ENCODE assay signal across 8 mouse cellular contexts in the genomic region with DNA sequence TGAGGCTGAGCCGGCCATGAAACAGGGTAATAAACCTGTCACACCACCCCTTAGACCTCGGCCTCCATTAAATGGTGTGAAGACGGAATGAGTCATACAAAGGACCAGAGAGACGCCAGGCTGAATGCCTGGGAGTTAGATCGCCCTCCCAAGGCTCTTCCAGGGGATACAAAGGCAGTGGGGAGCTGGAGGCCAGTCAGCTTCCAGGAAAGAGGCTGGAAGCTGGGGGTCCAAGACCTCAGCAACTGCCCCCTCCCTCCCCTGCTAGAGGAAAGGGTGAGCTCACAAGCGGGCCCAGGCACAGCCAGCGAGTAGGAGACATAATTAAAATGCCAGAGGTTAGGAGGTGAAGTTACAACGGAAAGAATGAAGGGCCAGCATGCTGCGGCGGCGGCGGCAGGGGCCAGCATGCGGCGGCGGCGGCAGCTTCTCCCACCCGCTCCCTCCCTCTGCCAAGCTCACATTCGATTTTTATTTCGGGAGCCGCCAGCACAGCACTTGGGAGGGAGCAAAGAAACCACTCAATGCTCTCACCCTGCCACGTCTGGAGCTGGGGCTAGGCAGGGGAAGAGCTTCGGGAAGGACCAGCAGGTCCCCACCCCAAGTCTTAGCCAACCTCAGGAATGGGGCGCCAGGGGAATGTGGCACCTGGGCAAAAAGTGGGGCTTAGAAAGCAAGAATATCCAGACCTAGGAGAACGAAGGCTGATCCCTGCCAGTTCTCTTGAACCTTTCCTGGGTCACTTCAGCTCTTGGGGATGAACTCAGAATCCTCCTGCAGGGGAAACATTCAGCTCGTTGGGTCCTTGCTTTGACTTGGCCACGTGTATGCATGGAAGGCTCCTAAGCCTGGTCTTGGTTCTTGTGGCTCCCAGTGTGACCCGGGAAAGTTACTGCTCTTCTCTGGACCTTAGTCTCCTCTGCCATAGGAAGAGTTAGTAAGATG. TPM values are rescaled to one million over a fixed set of nuclear protein-coding genes. Genes with fewer than 3 reads are reported as not detected.
DNase-seq lines count a peak whose midpoint lies in the region; ATAC-seq and TF ChIP-seq lines count a peak whose summit lies in the region.

No protein-coding gene starts in this region.

- peak overlapping the region; percentile 58 for H3K4me2 ChIP-seq in lung, embryonic 14.5 days
- H3K4me2 ChIP-seq in embryonic facial prominence, embryonic 13.5 days: peak overlapping the region; percentile 55
- peak overlapping the region; percentile 52 for H3K4me2 ChIP-seq in hindbrain, embryonic 13.5 days
- peak overlapping the region; percentile 42 for H3K4me2 ChIP-seq in neural tube, embryonic 11.5 days (ENCODE audit: low read depth)

- H3K27me3 ChIP-seq in lung, embryonic 14.5 days (ENCODE audit: insufficient read depth, low read length): peaks cover 23% of the 10 kb centered on the region
- no peaks in the 10 kb centered on the region; the same call in 1 of the 2 replicates for H3K27me3 ChIP-seq in embryonic facial prominence, embryonic 13.5 days
- peaks cover 60% of the 10 kb centered on the region for H3K27me3 ChIP-seq in hindbrain, embryonic 13.5 days
- H3K27me3 ChIP-seq in neural tube, embryonic 11.5 days (ENCODE audit: control insufficient read depth, insufficient read depth, low read length): peaks cover 10% of the 10 kb centered on the region

- peak overlapping the region; percentile 48 for H3K9ac ChIP-seq in lung, embryonic 14.5 days
- H3K9ac ChIP-seq in embryonic facial prominence, embryonic 13.5 days: peak overlapping the region; percentile 65
- H3K9ac ChIP-seq in hindbrain, embryonic 13.5 days: peak overlapping the region; percentile 65
- H3K9ac ChIP-seq in neural tube, embryonic 11.5 days (ENCODE audit: low read length): peak overlapping the region; percentile 60

- no peaks in the 10 kb centered on the region for H3K9me3 ChIP-seq in lung, embryonic 14.5 days (ENCODE audit: low read depth, low read length)
- no peaks in the 10 kb centered on the region for H3K9me3 ChIP-seq in embryonic facial prominence, embryonic 13.5 days
- no peaks in the 10 kb centered on the region for H3K9me3 ChIP-seq in hindbrain, embryonic 13.5 days
- no peaks in the 10 kb centered on the region for H3K9me3 ChIP-seq in neural tube, embryonic 11.5 days (ENCODE audit: control insufficient read depth, low read length)

- peaks cover 18% of the 10 kb centered on the region for H3K4me1 ChIP-seq in lung, embryonic 14.5 days (ENCODE audit: insufficient read depth)
- H3K4me1 ChIP-seq in embryonic facial prominence, embryonic 13.5 days: peaks cover 63% of the 10 kb centered on the region
- H3K4me1 ChIP-seq in hindbrain, embryonic 13.5 days (replicated peaks): peaks cover 26% of the 10 kb centered on the region
- H3K4me1 ChIP-seq in neural tube, embryonic 11.5 days (ENCODE audit: control insufficient read depth, insufficient read depth, low read length): peaks cover 23% of the 10 kb centered on the region

- ATAC-seq in lung, embryonic 14.5 days (ENCODE audit: insufficient read depth): no peak
- ATAC-seq in embryonic facial prominence, embryonic 13.5 days (ENCODE audit: insufficient number of reproducible peaks, insufficient read depth, low FRiP score, low TSS enrichment, low read depth): peak; percentile 24
- ATAC-seq in hindbrain, embryonic 13.5 days (ENCODE audit: low FRiP score): no peak
- ATAC-seq in neural tube, embryonic 11.5 days (ENCODE audit: insufficient read depth, low FRiP score, low TSS enrichment): peak; percentile 45; the same call in 1 of the 2 replicates

- TF ChIP-seq CTCF in lung, embryonic 14.5 days (IDR thresholded peaks at IDR 0.05; ENCODE audit: low read depth): no peak

- WGBS in lung, embryonic 14.5 days: 3% methylated on average over 27 of the region's 27 CpGs
- 3% methylated on average over 27 of the region's 27 CpGs for WGBS in embryonic facial prominence, embryonic 13.5 days
- 3% methylated on average over 27 of the region's 27 CpGs for WGBS in hindbrain, embryonic 13.5 days
- 1% methylated on average over 27 of the region's 27 CpGs for WGBS in neural tube, embryonic 11.5 days

- no peaks in the 10 kb centered on the region for H3K36me3 ChIP-seq in lung, embryonic 14.5 days (ENCODE audit: insufficient read depth)
- no peaks in the 10 kb centered on the region for H3K36me3 ChIP-seq in embryonic facial prominence, embryonic 13.5 days
- H3K36me3 ChIP-seq in hindbrain, embryonic 13.5 days: no peaks in the 10 kb centered on the region
- no peaks in the 10 kb centered on the region for H3K36me3 ChIP-seq in neural tube, embryonic 11.5 days (ENCODE audit: control insufficient read depth, insufficient read depth, low read length)

- DNase-seq in lung, embryonic 14.5 days: peak; percentile 72
- no peak for DNase-seq in lung, adult 18-20 months
- DNase-seq in neural tube, embryonic 11.5 days (ENCODE audit: low spot score): peak; percentile 59
- DNase-seq in T-cell, adult 2 months (ENCODE audit: low spot score): no peak
- no peak for DNase-seq in cerebellum, postnatal 10 days
- no peak for DNase-seq in c-Kit-positive CD71-positive TER-119-positive erythroid progenitor cells, embryonic 14.5 days (ENCODE audit: low spot score)

- peak overlapping the region; percentile 98 for H3K27ac ChIP-seq in lung, embryonic 14.5 days (ENCODE audit: low read depth)
- H3K27ac ChIP-seq in embryonic facial prominence, embryonic 13.5 days: peak overlapping the region; percentile 100
- peak overlapping the region; percentile 66 for H3K27ac ChIP-seq in hindbrain, embryonic 13.5 days
- peak overlapping the region; percentile 84 for H3K27ac ChIP-seq in neural tube, embryonic 11.5 days (ENCODE audit: low read depth, low read length)

- H3K4me3 ChIP-seq in lung, embryonic 14.5 days (ENCODE audit: low read depth, low read length): peak overlapping the region; percentile 24
- H3K4me3 ChIP-seq in embryonic facial prominence, embryonic 13.5 days: peak overlapping the region; percentile 25
- peak overlapping the region; percentile 27 for H3K4me3 ChIP-seq in hindbrain, embryonic 13.5 days
- H3K4me3 ChIP-seq in neural tube, embryonic 11.5 days (ENCODE audit: low read depth, low read length): 0 out of 2 replicates have a peak overlapping the region, but pooled peaks have one; percentile 13

RNA-seq across cellular contexts. Expression of a gene that starts 54.9 kb away (rescaled TPM):
- 1,035 and 1,062 TPM in 2 replicates for polyA plus RNA-seq in lung, embryonic 14.5 days (2014; fragmentation: Nextera tagmentation; extraction: Ambion mirVana)
- polyA plus RNA-seq in embryonic facial prominence, embryonic 13.5 days (2015; fragmentation: Nextera tagmentation; extraction: Ambion mirVana): 1,060 and 1,259 TPM in 2 replicates
- 128 and 217 TPM in 2 replicates for polyA plus RNA-seq in hindbrain, embryonic 13.5 days (2015; fragmentation: Nextera tagmentation; extraction: Ambion mirVana)
- 111 and 128 TPM in 2 replicates for polyA plus RNA-seq in neural tube, embryonic 11.5 days (2014; fragmentation: Nextera tagmentation; extraction: Ambion mirVana)

Comparison
In these comparisons a context has a peak if more than half of its experiments do, and no peak if none do; other contexts are left out.
1. DNase-seq: peak in lung, embryonic 14.5 days (single experiment) and neural tube, embryonic 11.5 days (single experiment); none in lung, adult 18-20 months (0 of 2), T-cell, adult 2 months (single experiment), cerebellum, postnatal 10 days (0 of 2) and c-Kit-positive CD71-positive TER-119-positive erythroid progenitor cells, embryonic 14.5 days (single experiment).
2. ATAC-seq: peak in embryonic facial prominence, embryonic 13.5 days (single experiment) and neural tube, embryonic 11.5 days (single experiment); none in lung, embryonic 14.5 days (single experiment) and hindbrain, embryonic 13.5 days (single experiment).
3. Peak in every context shown above with its lines, with median percentiles within 50 percentile points of each other: H3K27ac ChIP-seq, H3K4me2 ChIP-seq, H3K4me3 ChIP-seq and H3K9ac ChIP-seq.